Mouse (Mus musculus) C2C12 (cell line): Measurements from ENCODE around the gene Tmem178b.

Experiments used
- CEBPB ChIP-seq: IDR thresholded peaks from one replicate; pipeline ENCODE4 v1.6.1; 2011; ENCODE audit warnings: low read depth, mild to moderate bottlenecking, control low read depth, moderate library complexity
- CTCF ChIP-seq: IDR thresholded peaks from one replicate; pipeline ENCODE4 v1.5.1; 2011; ENCODE audit not compliant: control insufficient read depth, insufficient read depth, insufficient read length
- MYOD1 ChIP-seq: IDR thresholded peaks from one replicate; pipeline ENCODE4 v1.6.1; 2011; ENCODE audit warnings: low read depth; ENCODE audit not compliant: control insufficient read depth, insufficient read length
- MYOG ChIP-seq: IDR thresholded peaks from one replicate; pipeline ENCODE4 v1.6.1; 2011; ENCODE audit not compliant: control insufficient read depth, insufficient read length; ENCODE audit errors: extremely low read depth

DNA sequence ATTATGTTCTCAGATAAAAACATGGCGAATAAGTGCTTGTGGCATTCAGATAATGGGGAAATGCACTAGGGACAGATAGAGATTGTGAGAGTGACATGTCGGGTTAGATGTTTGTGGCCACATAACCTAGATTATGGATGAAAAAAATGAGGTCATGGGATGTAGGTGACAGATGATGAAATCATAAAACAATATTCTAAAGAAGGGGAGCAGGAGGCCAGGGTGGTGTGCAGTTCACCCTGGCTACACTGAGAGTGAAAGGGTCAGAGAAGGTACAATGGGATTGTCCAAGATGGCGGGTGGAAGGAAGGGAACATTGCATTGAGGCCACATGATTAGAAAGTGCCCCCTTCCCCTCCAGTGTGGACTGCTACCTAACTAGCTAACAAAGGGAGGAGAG, 160.9 kb downstream of the Tmem178b start:
- TF ChIP-seq CTCF (no peak), MYOD1 (no peak), MYOG (no peak), CEBPB (no peak)
